Mouse (Mus musculus): ENCODE measurements at regions not wholly inside any gene's neighbourhood (a gene's known extent, or its start where the extent isn't known, plus 50 kb on each side); places are given as distances from the start of the nearest gene placed in this dataset.

- TF ChIP-seq POLR2A (IDR thresholded peaks at IDR 0.05; ENCODE audit: control insufficient read depth, low read depth, low read length) (no peak), CTCF (IDR thresholded peaks at IDR 0.05; ENCODE audit: control insufficient read depth, insufficient read depth, insufficient replicate concordance, low read depth, low read length) (no peak)
Observed at GRCm38 (mm10) chr7:39882113-39882512, 364.5 kb downstream of the Zfp619 start.
